Mouse (Mus musculus) olfactory bulb, adult 2 months (tissue): Measurements from ENCODE around the gene Cdip1. TPM values are rescaled to one million over a fixed set of nuclear protein-coding genes. Genes with fewer than 3 reads are reported as not detected.

Experiments used
- H3K27ac ChIP-seq: fragments of 200-500 bp; 2 replicates; pipeline ENCODE4 v1.5.1; 2012; ENCODE audit warnings: low read depth, low read length; ENCODE audit not compliant: insufficient read depth
- H3K4me1 ChIP-seq: fragments of 200-500 bp; 2 replicates; pipeline ENCODE4 v1.6.1; 2012; ENCODE audit warnings: low read length; ENCODE audit not compliant: control insufficient read depth, insufficient read depth
- H3K4me3 ChIP-seq: fragments of 200-500 bp; 2 replicates; pipeline ENCODE4 v1.5.1; 2012; ENCODE audit warnings: mild to moderate bottlenecking, low read depth, low read length, moderate library complexity; ENCODE audit not compliant: insufficient read depth
- CTCF ChIP-seq: fragments of 200-500 bp; IDR thresholded peaks from 2 replicates; pipeline ENCODE4 v1.5.1; 2012; ENCODE audit warnings: low read depth, mild to moderate bottlenecking, low read length, moderate library complexity; ENCODE audit not compliant: insufficient read depth
- POLR2A ChIP-seq: fragments of 200-500 bp; IDR thresholded peaks from 2 replicates; pipeline ENCODE4 v1.6.1; 2012; ENCODE audit warnings: mild to moderate bottlenecking, low read depth, low read length, moderate library complexity; ENCODE audit not compliant: insufficient read depth
- WGBS: fragments of 180-500 bp; shearing (Covaris S2); methylation state at CpG from one replicate; pipeline ENCODE4 v1.1.7; 2018; 5-methylcytosine and 5-hydroxymethylcytosine counted together
- polyA plus RNA-seq: library from polyadenylated mRNA; stranded (reverse); fragments of >200 nt; gene quantifications from 2 replicates; pipeline ENCODE4 v1.2.4, GENCODE M21; 2012; ENCODE audit warnings: low replicate concordance; ENCODE audit not compliant: missing spikeins, insufficient read depth, insufficient read length

Cdip1 gene
- polyA plus RNA-seq, 1 experiment, result not detected

DNA sequence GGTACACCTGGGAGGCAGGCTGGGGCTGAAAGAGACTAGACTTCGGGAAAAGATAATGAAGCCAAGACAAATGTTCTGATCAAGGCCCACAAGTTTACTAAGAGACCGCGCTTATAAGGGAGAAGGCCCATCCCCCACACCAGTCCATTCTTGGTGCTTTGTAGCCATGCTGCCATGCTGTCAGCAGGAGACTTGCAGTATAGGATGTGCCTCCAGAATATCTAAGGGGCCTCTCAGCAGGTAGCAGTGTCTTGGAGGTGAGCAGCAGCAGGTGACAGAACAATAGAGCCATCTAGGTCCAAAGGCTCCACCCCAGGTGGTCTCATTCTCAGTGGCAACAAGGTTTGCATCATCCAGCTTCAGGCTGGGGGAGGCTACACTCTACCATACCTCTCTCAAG lies 28.3 kb upstream of the Cdip1 start:
- Histone ChIP-seq H3K4me3 (no peak overlapping the region), H3K4me1 (no peaks in the 10 kb centered on the region), H3K27ac (no peak overlapping the region)
- no peak for TF ChIP-seq POLR2A
- no peak for TF ChIP-seq CTCF
- 89% methylated on average over 3 of the region's 3 CpGs for WGBS

DNA sequence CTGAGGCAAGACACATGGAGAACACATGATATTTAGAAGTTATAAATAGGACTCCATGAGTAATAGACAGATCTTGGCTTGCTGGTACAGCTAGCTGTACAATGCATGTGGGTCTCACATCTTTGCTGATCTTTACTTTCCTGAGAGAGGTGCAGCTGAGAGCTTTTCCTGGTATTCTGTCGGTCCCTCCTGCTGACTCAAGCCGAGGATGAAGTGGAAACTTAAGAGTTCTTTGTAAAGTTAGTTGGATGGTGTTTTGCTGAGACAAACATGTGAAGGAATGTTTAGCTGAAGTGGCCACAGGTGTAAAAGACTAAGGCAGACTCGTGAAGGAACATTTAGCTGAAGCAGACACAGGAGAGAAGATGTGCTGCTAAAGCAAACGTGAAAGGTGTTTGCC lies 6.5 kb upstream of the Cdip1 start:
- 75% methylated on average over 4 of the region's 4 CpGs for WGBS
- Histone ChIP-seq H3K4me3 (no peak overlapping the region), H3K4me1 (no peaks in the 10 kb centered on the region), H3K27ac (no peak overlapping the region)
- TF ChIP-seq CTCF, result no peak
- no peak for TF ChIP-seq POLR2A

DNA sequence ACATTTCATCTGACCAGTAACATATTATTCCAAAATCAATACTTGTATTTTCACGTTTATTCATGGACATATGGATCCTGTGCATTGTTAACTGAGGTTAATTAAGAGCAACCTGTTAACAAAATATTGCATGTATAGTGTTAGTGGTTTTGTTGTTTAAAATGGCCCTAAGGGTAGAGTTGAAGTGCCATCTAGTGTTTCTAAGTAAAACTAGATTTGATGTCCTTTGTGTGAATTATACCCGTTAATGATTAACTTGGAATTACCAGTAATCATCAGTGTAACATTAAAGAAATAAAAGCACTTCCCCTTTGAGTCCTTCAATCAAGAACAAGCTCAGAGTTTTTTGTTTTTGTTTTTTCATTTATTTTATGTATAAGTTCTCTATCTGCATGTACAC lies 1.2 kb upstream of the Cdip1 start:
- WGBS, result 21% methylated on average over 2 of the region's 2 CpGs
- TF ChIP-seq POLR2A, result no peak

DNA sequence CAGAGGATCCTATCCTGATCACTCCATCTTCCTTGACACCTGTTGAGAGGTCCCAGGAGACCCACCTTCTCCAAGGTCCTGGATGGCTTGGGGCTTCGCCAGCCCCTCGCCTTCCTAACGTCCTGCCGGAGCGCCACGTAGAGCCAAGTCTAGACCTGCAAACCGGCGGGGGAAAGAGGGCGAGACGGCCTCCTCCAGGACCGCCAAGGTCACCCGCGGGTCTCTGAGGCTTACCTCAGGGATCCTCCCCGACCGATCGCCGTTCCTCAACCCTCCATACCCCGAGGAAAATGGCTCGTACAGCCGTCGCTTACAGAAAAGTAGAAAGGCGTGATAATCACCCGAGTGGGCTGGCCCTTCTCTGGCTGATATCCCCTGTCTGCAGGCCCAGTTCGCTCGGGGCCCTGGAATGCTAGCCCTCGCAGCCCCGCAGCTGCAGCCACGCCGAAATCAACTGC lies 752 bp downstream of the Cdip1 start:
- peak overlapping the region; percentile 64; the same call in 1 of the 2 replicates for H3K27ac ChIP-seq
- TF ChIP-seq POLR2A (no peak), CTCF (no peak)
- WGBS, result 0% methylated on average over 29 of the region's 29 CpGs
- H3K4me3 ChIP-seq, result peak overlapping the region; percentile 84
- peaks cover 5% of the 10 kb centered on the region; the same call in 1 of the 2 replicates for H3K4me1 ChIP-seq

More for the DNA sequence above, 1.2 kb upstream of the Cdip1 start:
- Histone ChIP-seq H3K4me3 (no peak overlapping the region), H3K4me1 (peaks cover 5% of the 10 kb centered on the region; the same call in 1 of the 2 replicates), H3K27ac (no peak overlapping the region)

DNA sequence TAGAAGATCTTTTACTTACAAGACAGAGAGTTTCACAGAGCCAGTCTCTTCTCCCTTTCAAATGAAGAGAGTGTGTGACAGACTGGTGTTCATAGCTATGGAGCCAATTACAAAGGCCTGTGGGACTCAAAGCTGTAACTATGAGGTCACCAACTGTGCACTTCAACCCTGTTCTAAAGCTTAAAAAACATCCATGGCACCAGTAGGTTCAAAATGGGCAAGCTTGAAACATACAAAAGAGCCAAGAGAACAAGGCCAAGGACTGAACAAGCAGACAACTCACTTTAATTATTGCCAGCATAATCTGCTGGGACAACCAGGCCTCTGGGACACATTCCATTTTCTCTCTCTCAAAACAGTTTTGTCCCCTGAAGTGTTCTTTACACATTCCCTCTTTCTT lies 1.9 kb downstream of the Cdip1 start:
- no peak for TF ChIP-seq POLR2A
- no peak for TF ChIP-seq CTCF
- Histone ChIP-seq H3K27ac (no peak overlapping the region), H3K4me3 (no peak overlapping the region), H3K4me1 (peaks cover 8% of the 10 kb centered on the region; the same call in 1 of the 2 replicates)

DNA sequence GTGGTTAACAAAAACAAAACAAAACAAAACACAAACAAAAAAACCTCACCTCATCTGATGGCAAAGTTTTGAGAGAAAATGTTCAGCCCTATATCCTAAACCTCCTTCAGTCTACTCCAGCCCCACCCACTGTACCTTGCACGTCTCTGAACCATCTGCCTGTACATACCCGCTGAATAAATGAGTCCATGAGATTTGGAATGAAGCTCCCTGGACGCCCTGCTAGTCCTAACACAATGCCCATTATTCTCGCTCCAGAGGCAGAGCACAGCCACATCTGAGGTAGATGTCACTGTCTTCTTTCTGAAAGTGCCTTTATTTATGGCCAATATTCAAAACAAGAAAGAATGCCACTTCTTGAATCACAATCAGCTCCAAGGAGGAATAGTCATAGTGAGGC lies 4.4 kb downstream of the Cdip1 start:
- no peak overlapping the region; the same call in 1 of the 2 replicates for H3K27ac ChIP-seq
- 34% methylated on average over 4 of the region's 4 CpGs for WGBS

DNA sequence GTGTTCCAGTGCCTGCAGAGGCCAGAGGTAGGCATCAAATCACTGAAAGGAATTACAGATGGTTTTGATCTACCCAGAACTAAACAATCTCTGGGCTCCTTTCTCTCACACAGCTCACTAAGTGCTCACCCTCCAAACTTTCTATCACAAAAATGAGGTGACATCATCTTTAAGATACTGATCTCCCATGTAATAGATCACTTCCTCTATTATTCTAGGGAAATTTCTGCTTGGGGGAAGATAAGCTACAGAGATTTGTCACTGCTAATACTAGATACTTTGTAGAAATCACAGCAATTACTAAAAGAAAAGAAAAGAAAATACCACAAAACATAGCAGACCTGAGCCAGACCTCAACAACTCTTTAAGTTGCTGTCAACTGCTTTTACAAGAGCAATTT lies 7.6 kb downstream of the Cdip1 start:
- Histone ChIP-seq H3K27ac (no peak overlapping the region), H3K4me3 (no peak overlapping the region), H3K4me1 (peaks cover 22% of the 10 kb centered on the region)
- no peak for TF ChIP-seq POLR2A
- TF ChIP-seq CTCF, result no peak

More for the DNA sequence above, 4.4 kb downstream of the Cdip1 start:
- TF ChIP-seq CTCF, result no peak
- TF ChIP-seq POLR2A, result no peak
- no peak overlapping the region for H3K4me3 ChIP-seq
- peaks cover 13% of the 10 kb centered on the region for H3K4me1 ChIP-seq

DNA sequence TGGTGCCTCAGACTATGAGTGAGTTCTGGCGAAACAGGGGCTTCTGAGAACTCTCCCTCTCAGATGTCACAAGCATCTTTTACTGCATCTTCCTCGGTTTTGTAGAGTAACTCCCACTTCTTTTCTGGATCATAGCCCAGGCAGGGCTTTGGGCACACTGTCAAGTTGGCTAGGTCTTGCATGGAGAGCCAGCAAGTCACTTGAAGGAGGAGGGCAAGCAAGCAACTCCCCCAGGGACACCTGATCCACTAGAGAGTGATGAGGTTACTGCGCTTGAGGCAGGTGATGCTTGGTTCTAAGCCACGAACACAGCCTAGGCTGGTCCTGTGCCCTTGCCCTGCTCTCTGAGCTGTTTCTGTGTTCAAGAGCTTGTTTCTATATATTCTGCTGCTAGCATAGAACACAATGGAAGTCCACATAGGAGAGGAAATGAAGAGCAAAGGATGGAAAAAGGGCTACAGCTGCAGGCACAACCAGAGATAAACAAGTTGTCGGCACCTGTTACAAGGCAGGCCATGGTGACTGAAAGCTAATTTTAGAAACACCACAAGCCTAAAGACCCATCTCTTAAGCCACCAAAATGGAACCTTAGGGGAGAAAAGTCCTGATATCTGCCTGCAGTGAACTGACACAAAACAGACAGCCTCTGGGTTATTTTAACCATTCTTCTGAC lies 8.4 kb downstream of the Cdip1 start:
- TF ChIP-seq CTCF (no peak), POLR2A (no peak)
- peak overlapping the region; percentile 47 for H3K27ac ChIP-seq
- WGBS, result 29% methylated on average over 5 of the region's 5 CpGs
- peaks cover 21% of the 10 kb centered on the region for H3K4me1 ChIP-seq
- H3K4me3 ChIP-seq, result no peak overlapping the region

DNA sequence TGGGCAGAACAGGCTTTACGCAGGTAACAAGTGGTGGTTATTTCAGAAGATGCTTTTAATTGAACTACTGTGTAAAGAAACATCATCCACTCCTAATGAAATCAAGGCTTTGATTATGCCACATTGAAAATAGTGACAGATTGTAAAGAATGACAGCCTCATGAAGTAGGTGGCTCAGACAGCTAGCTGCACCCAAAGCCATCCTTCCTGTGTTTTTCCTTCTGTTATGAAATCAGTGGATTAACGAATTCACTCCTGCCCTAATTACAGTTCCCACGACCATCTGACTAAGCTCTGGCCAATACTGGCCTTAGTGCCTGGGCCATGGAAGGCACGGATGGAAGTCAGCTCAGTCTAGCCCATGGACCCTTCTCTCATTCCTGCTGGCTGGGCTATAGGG lies 11.2 kb downstream of the Cdip1 start:
- TF ChIP-seq CTCF (no peak), POLR2A (no peak)
- no peak overlapping the region for H3K27ac ChIP-seq
- H3K4me1 ChIP-seq, result peaks cover 19% of the 10 kb centered on the region
- no peak overlapping the region for H3K4me3 ChIP-seq
- 58% methylated on average over 4 of the region's 4 CpGs for WGBS
